Mouse (Mus musculus): ENCODE results near the gene Elp4. TPM values are rescaled to one million over a fixed set of nuclear protein-coding genes. Genes with fewer than 3 reads are reported as not detected.

The Elp4 gene
- total and polyA plus RNA-seq, 2 experiments from 2014 or later, result 25.6 to 27.4 TPM

DNA sequence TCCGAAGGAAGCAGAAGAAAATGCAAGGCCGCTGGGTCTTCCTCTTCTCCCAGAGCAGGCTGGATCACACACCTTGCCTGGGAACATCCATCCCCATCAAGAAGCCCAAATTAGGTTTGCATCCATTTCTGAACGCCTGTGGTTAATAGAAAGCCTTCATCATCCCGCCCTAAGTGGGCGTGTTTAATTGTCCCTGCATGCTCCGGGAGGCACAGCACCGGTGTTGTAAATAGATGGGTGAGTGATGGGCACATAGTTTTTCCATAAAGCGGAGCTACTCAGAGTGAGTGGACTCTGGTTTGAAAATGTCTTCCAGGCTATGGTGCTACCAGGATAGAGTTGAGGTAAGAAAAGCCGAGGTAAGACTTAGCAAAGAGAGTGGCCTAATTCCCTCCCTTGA is 245.0 kb downstream of the Elp4 start:
- Histone ChIP-seq H3K27me3 (ENCODE audit: insufficient read depth, low read length) (peaks cover 46% of the 10 kb centered on the region), H3K4me3 (ENCODE audit: low read depth, low read length) (no peak overlapping the region), H3K36me3 (ENCODE audit: insufficient read depth) (no peaks in the 10 kb centered on the region), H3K9me3 (ENCODE audit: low read length) (no peaks in the 10 kb centered on the region), H3K4me1 (ENCODE audit: insufficient read depth) (no peaks in the 10 kb centered on the region), H3K4me2 (ENCODE audit: low read depth) (peak overlapping the region; percentile 28; the same call in 1 of the 2 replicates), H3K9ac (no peak overlapping the region), H3K27ac (ENCODE audit: low read depth, low read length) (no peak overlapping the region)
- ATAC-seq (no peak), DNase-seq (no peak)
- 26% methylated on average over 9 of the region's 9 CpGs for WGBS
- no peak for TF ChIP-seq CTCF (IDR thresholded peaks at IDR 0.05; ENCODE audit: low read depth)

GRCm38 (mm10) chr2:105656456-105656855 is 247.9 kb downstream of the Elp4 start:
- DNase-seq (no peak), ATAC-seq (no peak)
- Histone ChIP-seq H3K9me3 (ENCODE audit: low read length) (no peaks in the 10 kb centered on the region), H3K9ac (no peak overlapping the region), H3K27ac (ENCODE audit: low read depth, low read length) (no peak overlapping the region), H3K4me3 (ENCODE audit: low read depth, low read length) (no peak overlapping the region), H3K4me2 (ENCODE audit: low read depth) (no peak overlapping the region), H3K36me3 (ENCODE audit: insufficient read depth) (no peaks in the 10 kb centered on the region), H3K27me3 (ENCODE audit: insufficient read depth, low read length) (peaks cover 29% of the 10 kb centered on the region), H3K4me1 (ENCODE audit: insufficient read depth) (no peaks in the 10 kb centered on the region)
- 87% methylated on average over 8 of the region's 8 CpGs for WGBS
- TF ChIP-seq CTCF (IDR thresholded peaks at IDR 0.05; ENCODE audit: low read depth), result no peak

Other genes starting within 250 kb of the Elp4 start
- gene Pax6, start 235.7 kb downstream of the Elp4 start, total RNA-seq (2014; rRNA removed), result 19.0 and 32.9 TPM in 2 replicates
- gene Pax6, start 235.7 kb downstream of the Elp4 start, polyA plus RNA-seq (2015; fragmentation: Nextera tagmentation; extraction: Ambion mirVana), result 14.6 and 19.0 TPM in 2 replicates
- 47.5 and 61.3 TPM in 2 replicates for gene Immp1l, start 74 bp upstream of the Elp4 start, total RNA-seq (2014; rRNA removed)
- 114 and 123 TPM in 2 replicates for gene Immp1l, start 74 bp upstream of the Elp4 start, polyA plus RNA-seq (2015; fragmentation: Nextera tagmentation; extraction: Ambion mirVana)
- 25.3 and 28.3 TPM in 2 replicates for gene Dnajc24, start 99.0 kb upstream of the Elp4 start, total RNA-seq (2014; rRNA removed)
- 21.1 and 22.1 TPM in 2 replicates for gene Dnajc24, start 99.0 kb upstream of the Elp4 start, polyA plus RNA-seq (2015; fragmentation: Nextera tagmentation; extraction: Ambion mirVana)